Mouse (Mus musculus) CH12.LX (cell line): ENCODE results near the gene Tgfb1. TPM values are rescaled to one million over a fixed set of nuclear protein-coding genes. Genes with fewer than 3 reads are reported as not detected.
A peak's percentile ranks its signal among the peaks of the same experiment; 100 is the strongest.

Experiments
- DNase-seq: peaks from one replicate; pipeline ENCODE4 v3.0.0-alpha.2; 2013; ENCODE audit errors: extremely low read depth
- H3K27ac ChIP-seq: 2 replicates; pipeline ENCODE4 v1.5.1; 2012; ENCODE audit warnings: low read depth, mild to moderate bottlenecking, control low read depth, moderate library complexity; ENCODE audit not compliant: insufficient read depth
- H3K27me3 ChIP-seq: replicated peaks from 2 replicates; pipeline ENCODE3; 2012; ENCODE audit warnings: inconsistent platforms
- H3K36me3 ChIP-seq, 2 experiments: replicated peaks in 1 of 2; 2 replicates each; pipeline versions ENCODE3 to v1.6.1; 2012; ENCODE audit warnings: inconsistent platforms in 1 of 2, low read length in 1 of 2, mild to moderate bottlenecking in 1 of 2, mixed read lengths in 1 of 2, moderate library complexity in 1 of 2; ENCODE audit not compliant: control insufficient read depth in 1 of 2, insufficient read depth in 1 of 2
- H3K4me1 ChIP-seq, 2 experiments: 2 replicates each; pipeline ENCODE4 v1.6.1; 2012; ENCODE audit warnings: inconsistent platforms in 1 of 2, moderate library complexity in 1 of 2; ENCODE audit not compliant: insufficient read depth in 2 of 2, control insufficient read depth in 1 of 2
- H3K4me2 ChIP-seq: 2 replicates; pipeline ENCODE4 v1.6.1; 2012; ENCODE audit warnings: low read depth, mild to moderate bottlenecking, control low read depth; ENCODE audit not compliant: poor library complexity, insufficient read depth, severe bottlenecking
- H3K4me3 ChIP-seq, 3 experiments: fragments of 150-350 bp in 1 of 3; sonication (generic) in 1 of 3; replicated peaks in 1 of 3; 2 replicates each; pipeline versions ENCODE3 to v1.5.1; 2011 to 2012; ENCODE audit warnings: low read depth in 2 of 3, low read length in 2 of 3, mild to moderate bottlenecking in 2 of 3, moderate library complexity in 2 of 3, control low read depth in 1 of 3, improper control_type of control experiment in 1 of 3, inconsistent platforms in 1 of 3, mixed read lengths in 1 of 3; ENCODE audit not compliant: poor library complexity in 1 of 3
- H3K79me2 ChIP-seq: replicated peaks from 2 replicates; pipeline ENCODE4 v1.6.1; 2012; ENCODE audit warnings: mild to moderate bottlenecking, moderate library complexity; ENCODE audit not compliant: control insufficient read depth, poor library complexity, insufficient read depth, severe bottlenecking; ENCODE audit errors: extremely low read depth
- H3K9ac ChIP-seq: 2 replicates; pipeline ENCODE4 v1.6.1; 2012; ENCODE audit warnings: low read depth, mild to moderate bottlenecking, control low read depth, moderate library complexity; ENCODE audit not compliant: insufficient read depth
- H3K9me3 ChIP-seq: replicated peaks from 2 replicates; pipeline ENCODE3; 2012; ENCODE audit warnings: low read length, inconsistent platforms, mixed read lengths
- BHLHE40 ChIP-seq: IDR thresholded peaks from 2 replicates; pipeline ENCODE4 v1.6.1; 2011; ENCODE audit warnings: mild to moderate bottlenecking, low read depth, low read length, improper control_type of control experiment
- CHD2 ChIP-seq: IDR thresholded peaks from 2 replicates; pipeline ENCODE4 v1.6.1; 2011; ENCODE audit warnings: low read length, improper control_type of control experiment
- CTCF ChIP-seq, 2 experiments: IDR thresholded peaks in 1 of 2; conservative IDR thresholded peaks in 1 of 2; 2 replicates each; pipeline ENCODE4 v1.5.1; 2011 to 2012; ENCODE audit warnings: low read depth in 2 of 2, low read length in 2 of 2, improper control_type of control experiment in 1 of 2, inconsistent platforms in 1 of 2, mild to moderate bottlenecking in 1 of 2, moderate library complexity in 1 of 2
- EP300 ChIP-seq: IDR thresholded peaks from 2 replicates; pipeline ENCODE4 v1.6.1; 2011; ENCODE audit warnings: low read length, improper control_type of control experiment
- ETS1 ChIP-seq: conservative IDR thresholded peaks from 2 replicates; pipeline ENCODE4 v1.6.1; 2012; ENCODE audit warnings: low read depth, mild to moderate bottlenecking, inconsistent platforms, low read length, improper control_type of control experiment, moderate library complexity
- GABPA ChIP-seq: IDR thresholded peaks from 2 replicates; pipeline ENCODE4 v1.6.1; 2012; ENCODE audit warnings: low read depth, low read length, improper control_type of control experiment, inconsistent platforms; ENCODE audit not compliant: insufficient replicate concordance
- IRF4 ChIP-seq: IDR thresholded peaks from 2 replicates; pipeline ENCODE4 v1.6.1; 2014; ENCODE audit warnings: low read depth, mild to moderate bottlenecking, inconsistent platforms, low read length, improper control_type of control experiment
- KAT2A ChIP-seq: IDR thresholded peaks from 2 replicates; pipeline ENCODE4 v1.6.1; 2012; ENCODE audit warnings: low read length, improper control_type of control experiment, inconsistent platforms; ENCODE audit not compliant: insufficient replicate concordance
- MAFK ChIP-seq: IDR thresholded peaks from 2 replicates; pipeline ENCODE4 v1.6.1; 2011; ENCODE audit warnings: low read length, improper control_type of control experiment; ENCODE audit not compliant: insufficient replicate concordance
- MAX ChIP-seq: IDR thresholded peaks from 2 replicates; pipeline ENCODE4 v1.6.1; 2011; ENCODE audit warnings: low read length, improper control_type of control experiment
- MEF2A ChIP-seq: IDR thresholded peaks from 2 replicates; pipeline ENCODE4 v1.6.1; 2014; ENCODE audit warnings: low read depth, mild to moderate bottlenecking, inconsistent platforms, low read length, improper control_type of control experiment, borderline replicate concordance
- NELFE ChIP-seq: IDR thresholded peaks from 2 replicates; pipeline ENCODE4 v1.6.1; 2011; ENCODE audit warnings: low read depth, low read length, improper control_type of control experiment
- NRF1 ChIP-seq: IDR thresholded peaks from 2 replicates; pipeline ENCODE4 v1.6.1; 2014; ENCODE audit warnings: low read depth, mild to moderate bottlenecking, inconsistent platforms, low read length, improper control_type of control experiment, moderate library complexity
- POLR2A ChIP-seq: IDR thresholded peaks from 2 replicates; pipeline ENCODE4 v1.6.1; 2011; ENCODE audit warnings: low read depth, mild to moderate bottlenecking, improper control_type of control experiment, low read length
- POLR2AphosphoS2 ChIP-seq: IDR thresholded peaks from 2 replicates; pipeline ENCODE4 v1.6.1; 2011; ENCODE audit warnings: low read depth, low read length, improper control_type of control experiment
- RAD21 ChIP-seq: IDR thresholded peaks from 2 replicates; pipeline ENCODE4 v1.6.1; 2011; ENCODE audit warnings: low read depth, mild to moderate bottlenecking, low read length, improper control_type of control experiment, moderate library complexity
- RCOR1 ChIP-seq: conservative IDR thresholded peaks from 2 replicates; pipeline ENCODE4 v1.6.1; 2012; ENCODE audit warnings: low read depth, mild to moderate bottlenecking, inconsistent platforms, low read length, improper control_type of control experiment
- SIN3A ChIP-seq: IDR thresholded peaks from 2 replicates; pipeline ENCODE4 v1.6.1; 2012; ENCODE audit warnings: low read length, improper control_type of control experiment, inconsistent platforms
- TCF12 ChIP-seq: IDR thresholded peaks from 2 replicates; pipeline ENCODE4 v1.6.1; 2014; ENCODE audit warnings: low read depth, mild to moderate bottlenecking, inconsistent platforms, low read length, improper control_type of control experiment
- USF1 ChIP-seq: IDR thresholded peaks from 2 replicates; pipeline ENCODE4 v1.6.1; 2014; ENCODE audit warnings: low read depth, mild to moderate bottlenecking, inconsistent platforms, low read length, improper control_type of control experiment
- USF2 ChIP-seq: conservative IDR thresholded peaks from 2 replicates; pipeline ENCODE4 v1.6.1; 2011; ENCODE audit warnings: low read depth, low read length, improper control_type of control experiment
- ZKSCAN1 ChIP-seq: IDR thresholded peaks from 2 replicates; pipeline ENCODE4 v1.6.1; 2012; ENCODE audit warnings: low read depth, inconsistent platforms, low read length, improper control_type of control experiment, borderline replicate concordance
- ZMIZ1 ChIP-seq: IDR thresholded peaks from 2 replicates; pipeline ENCODE4 v1.6.1; 2012; ENCODE audit warnings: low read depth, mild to moderate bottlenecking, inconsistent platforms, low read length, improper control_type of control experiment
- ZNF384 ChIP-seq: IDR thresholded peaks from 2 replicates; pipeline ENCODE4 v1.6.1; 2012; ENCODE audit warnings: low read depth, low read length, improper control_type of control experiment, inconsistent platforms
- dilution Hi-C: fragments of 300-500 bp; cut with MboI; formaldehyde crosslinking; loops from 2 replicates; pipeline ENCODE4 v1.14.3; 2020; ENCODE audit warnings: low sequenced_read_pairs; ENCODE audit not compliant: extremely low pct_unique_long_range_greater_than_20kb, extremely low pct_ligation_motif_present
- in situ Hi-C: fragments of 300-500 bp; cut with MboI; formaldehyde crosslinking; loops from 3 replicates; pipeline ENCODE4 v1.14.3; 2019; ENCODE audit warnings: low sequenced_read_pairs, low pct_ligation_motif_present, low pct_unique_long_range_greater_than_20kb, mixed read lengths
- polyA plus RNA-seq: library from polyadenylated mRNA; unstranded; fragments of >175 nt; gene quantifications from 2 replicates; pipeline ENCODE4 v1.2.1, GENCODE M21; 2012; ENCODE audit warnings: low read depth; ENCODE audit not compliant: insufficient read length
- total RNA-seq, 2 experiments: library from RNA; depleted of rRNA; stranded (reverse); fragments of 300-350 nt in 1 of 2; fragments of >200 nt in 1 of 2; gene quantifications; 2 replicates each; pipeline ENCODE4 v1.2.3; 2012 to 2014

The Tgfb1 gene
- total and polyA plus RNA-seq, 3 experiments: 9.2 to 109 (median 25.9) TPM

DNA sequence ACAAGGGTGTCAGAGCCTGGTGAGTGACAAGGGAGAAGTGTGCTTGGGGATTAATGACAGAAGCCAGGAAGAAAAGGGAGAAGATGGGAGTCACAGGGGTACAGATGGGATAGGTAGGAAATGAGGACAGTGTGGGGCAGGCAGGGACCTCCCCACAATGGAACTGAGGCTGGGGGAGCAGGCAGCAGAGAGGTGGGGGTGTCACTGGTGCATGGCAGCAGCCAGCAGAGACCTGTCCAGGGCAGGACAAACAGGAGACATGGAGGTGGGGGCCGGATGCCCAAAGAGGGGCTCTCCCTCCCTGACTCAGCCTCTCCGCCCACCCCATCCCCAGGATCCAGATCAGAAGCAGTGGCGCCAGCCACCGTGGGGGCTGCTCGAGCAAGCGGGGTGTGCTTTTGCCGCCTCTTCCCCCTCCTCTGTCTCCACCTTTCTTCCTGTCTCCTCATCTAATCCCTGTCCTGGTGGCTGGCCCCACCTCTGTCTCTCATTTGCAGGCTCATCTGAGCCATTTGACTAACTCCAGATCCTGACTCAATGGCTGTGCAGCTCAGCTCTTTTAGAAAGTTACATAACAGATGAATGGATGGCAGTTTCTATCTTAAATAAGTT is 23.8 kb downstream of the Tgfb1 start:
- no peak overlapping the region for H3K4me3 ChIP-seq
- in situ Hi-C loops: no loop called here
- peaks cover 58 to 85% of the 10 kb centered on the region in 2 experiments for H3K36me3 ChIP-seq
- DNase-seq: no peak
- no peaks in the 10 kb centered on the region for H3K9me3 ChIP-seq
- H3K4me1 ChIP-seq: peaks cover 39 to 80% of the 10 kb centered on the region in 2 experiments
- peak overlapping the region; percentile 39 for H3K27ac ChIP-seq
- H3K9ac ChIP-seq: no peak overlapping the region
- H3K79me2 ChIP-seq: no peaks in the 10 kb centered on the region
- dilution Hi-C loops: no loop called here
- TF ChIP-seq POLR2A (0 out of 2 replicates have a peak, but pooled peaks have one; percentile 16), EP300 (no peak), ZNF384 (no peak), MAFK (no peak), RCOR1 (no peak), MEF2A (no peak), NRF1 (no peak)
- H3K27me3 ChIP-seq: no peaks in the 10 kb centered on the region
- no peak overlapping the region for H3K4me2 ChIP-seq

GRCm38 (mm10) chr7:25711165-25711564 is 24.4 kb downstream of the Tgfb1 start:
- DNase-seq: peak; percentile 66
- dilution Hi-C loops: no loop called here
- H3K9ac ChIP-seq: no peak overlapping the region
- H3K4me1 ChIP-seq: peaks cover 33 to 75% of the 10 kb centered on the region in 2 experiments
- H3K4me2 ChIP-seq: no peak overlapping the region
- TF ChIP-seq MAX: 0 out of 2 replicates have a peak, but pooled peaks have one; percentile 13
- TF ChIP-seq EP300: peak; percentile 48
- TF ChIP-seq ETS1: peak; percentile 49
- peak; percentile 46; the same call in 1 of the 2 replicates for TF ChIP-seq TCF12
- no peak for TF ChIP-seq USF1
- no peaks in the 10 kb centered on the region for H3K9me3 ChIP-seq
- H3K27ac ChIP-seq: peak overlapping the region; percentile 69
- H3K27me3 ChIP-seq: no peaks in the 10 kb centered on the region
- no peaks in the 10 kb centered on the region for H3K79me2 ChIP-seq
- no peak overlapping the region for H3K4me3 ChIP-seq
- peaks cover 58 to 86% of the 10 kb centered on the region in 2 experiments for H3K36me3 ChIP-seq
- in situ Hi-C loops: no loop called here

- in situ Hi-C loops (no loop called here), dilution Hi-C loops (no loop called here)
- TF ChIP-seq MEF2A (no peak), CHD2 (0 out of 2 replicates have a peak, but pooled peaks have one; percentile 14), RAD21 (no peak), IRF4 (no peak), ZMIZ1 (no peak), GABPA (no peak), MAFK (no peak), POLR2AphosphoS2 (no peak), USF2 (no peak), NELFE (no peak), ZNF384 (no peak), KAT2A (no peak), SIN3A (0 out of 2 replicates have a peak, but pooled peaks have one; percentile 9), ETS1 (peak; percentile 64), CTCF (conservative IDR thresholded peaks at IDR 0.05 in 1 of 2, IDR thresholded peaks at IDR 0.05 in 1 of 2; ENCODE audit: low read depth in 2 of 2, low read length in 2 of 2) (no peak), NRF1 (no peak), BHLHE40 (no peak), ZKSCAN1 (no peak)
- H3K27me3 ChIP-seq: no peaks in the 10 kb centered on the region
- H3K36me3 ChIP-seq: peaks cover 57 to 86% of the 10 kb centered on the region in 2 experiments
- H3K9me3 ChIP-seq: no peaks in the 10 kb centered on the region
- H3K4me3 ChIP-seq: no peak overlapping the region
- peaks cover 28 to 70% of the 10 kb centered on the region in 2 experiments for H3K4me1 ChIP-seq
- no peak overlapping the region for H3K9ac ChIP-seq
- H3K27ac ChIP-seq: peak overlapping the region; percentile 69
- H3K79me2 ChIP-seq: 0 out of 2 replicates have a peak, but pooled peaks cover 1% of the 10 kb centered on the region
- H3K4me2 ChIP-seq: no peak overlapping the region
- DNase-seq: peak; percentile 66
Measured at GRCm38 (mm10) chr7:25711731-25712197, 25.0 kb downstream of the Tgfb1 start.
